Mouse (Mus musculus) ES-Bruce4 (cell line): ENCODE measurements around the gene Slc25a38. TPM values are rescaled to one million over a fixed set of nuclear protein-coding genes. Genes with fewer than 3 reads are reported as not detected.
"Not testable (repeated sequence)": the region's sequence is repeated elsewhere in the genome, so short reads cannot be mapped to it uniquely, and the experiment has no call there.

Experiments
- H3K27ac ChIP-seq: 2 replicates; pipeline ENCODE4 v1.5.1; 2012; ENCODE audit warnings: low read length, inconsistent platforms; ENCODE audit not compliant: insufficient read depth
- H3K27me3 ChIP-seq: 2 replicates; pipeline ENCODE4 v1.6.1; 2012; ENCODE audit warnings: mild to moderate bottlenecking, low read length, inconsistent platforms; ENCODE audit not compliant: control insufficient read depth, poor library complexity, insufficient read depth, severe bottlenecking
- H3K36me3 ChIP-seq: 2 replicates; pipeline ENCODE4 v1.6.1; 2012; ENCODE audit warnings: inconsistent platforms, mild to moderate bottlenecking, low read length, moderate library complexity; ENCODE audit not compliant: control insufficient read depth, poor library complexity, insufficient read depth, severe bottlenecking
- H3K4me1 ChIP-seq: one replicate; pipeline ENCODE4 v1.8.1; 2011; ENCODE audit warnings: low read length; ENCODE audit not compliant: control insufficient read depth, insufficient read depth
- H3K4me3 ChIP-seq: 2 replicates; pipeline ENCODE4 v1.5.1; 2011; ENCODE audit warnings: low read depth, mild to moderate bottlenecking, low read length
- H3K9ac ChIP-seq: 2 replicates; pipeline ENCODE4 v1.6.1; 2012; ENCODE audit warnings: low read depth, mild to moderate bottlenecking, inconsistent platforms; ENCODE audit not compliant: poor library complexity, severe bottlenecking
- H3K9me3 ChIP-seq: replicated peaks from 2 replicates; pipeline ENCODE4 v1.6.1; 2012; ENCODE audit warnings: mild to moderate bottlenecking, low read length, inconsistent platforms; ENCODE audit not compliant: control insufficient read depth, poor library complexity, insufficient read depth, severe bottlenecking
- CTCF ChIP-seq: IDR thresholded peaks from one replicate; pipeline ENCODE4 v1.8.1; 2011; ENCODE audit warnings: low read depth, low read length
- EP300 ChIP-seq: IDR thresholded peaks from 2 replicates; pipeline ENCODE4 v1.6.1; 2011; ENCODE audit warnings: low read depth, low read length; ENCODE audit not compliant: insufficient read depth
- POLR2A ChIP-seq: IDR thresholded peaks from one replicate; pipeline ENCODE4 v1.8.1; 2011; ENCODE audit warnings: low read length; ENCODE audit not compliant: insufficient read depth
- polyA plus RNA-seq: library from polyadenylated mRNA; stranded (reverse); fragments of >200 nt; gene quantifications from 2 replicates; pipeline ENCODE4 v1.2.4, GENCODE M21; 2011; ENCODE audit warnings: low read depth; ENCODE audit not compliant: missing spikeins, insufficient read depth, insufficient read length

The Slc25a38 gene
- polyA plus RNA-seq, 1 experiment = 15.7 TPM

DNA sequence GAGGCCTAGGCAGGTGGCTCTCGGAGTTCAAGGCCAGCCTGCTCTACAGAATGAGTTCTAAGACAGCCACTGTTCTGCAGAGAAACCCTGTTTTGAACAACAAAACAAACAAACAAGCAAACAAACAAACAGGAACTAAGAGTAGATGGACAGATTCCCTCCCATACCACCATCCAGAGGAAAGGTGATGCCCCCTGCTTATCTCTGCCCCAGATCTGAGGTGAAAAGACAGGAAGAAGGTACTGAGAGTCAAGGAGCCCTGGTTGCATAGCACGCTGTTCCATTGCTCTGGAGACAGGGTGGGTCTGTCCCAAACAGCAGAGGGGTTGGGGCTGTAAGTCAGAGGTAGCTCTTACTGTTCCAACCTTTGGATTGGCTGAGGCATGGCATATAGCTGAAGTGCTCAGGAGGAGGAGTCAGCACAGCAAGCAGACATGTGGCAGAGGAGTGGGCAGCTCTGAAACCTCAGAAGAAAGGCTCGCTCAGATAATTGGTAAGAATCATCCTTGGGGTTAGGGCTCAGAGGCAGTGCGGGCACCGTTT, 18.4 kb upstream of the Slc25a38 start, which contains the start of gene Ccr8:
TSS of gene Ccr8 (plus strand) at position 419 of the 543 bp plus-strand sequence.
- no peak within 1 kb of the TSS for H3K27ac ChIP-seq
- no peak within 1 kb of the TSS for H3K9ac ChIP-seq
- no peaks in the 10 kb centered on the region for H3K27me3 ChIP-seq
- H3K4me3 ChIP-seq = no peak within 1 kb of the TSS
- no peaks in the 10 kb centered on the region for H3K36me3 ChIP-seq
- no peak for TF ChIP-seq POLR2A
- TF ChIP-seq EP300 = no peak
- no peak for TF ChIP-seq CTCF
- H3K4me1 ChIP-seq = no peaks in the 10 kb centered on the region
- H3K9me3 ChIP-seq = no peaks in the 10 kb centered on the region; the same call in 1 of the 2 replicates

- TF ChIP-seq EP300 (no peak), CTCF (no peak), POLR2A (no peak)
- Histone ChIP-seq H3K4me1 (no peaks in the 10 kb centered on the region), H3K27ac (no peak overlapping the region), H3K27me3 (no peaks in the 10 kb centered on the region), H3K4me3 (no peak overlapping the region), H3K9ac (no peak overlapping the region), H3K36me3 (no peaks in the 10 kb centered on the region), H3K9me3 (no peaks in the 10 kb centered on the region; the same call in 1 of the 2 replicates)
These were observed 16.5 kb upstream of the Slc25a38 start for GRCm38 (mm10) chr9:120093701-120094100.

DNA sequence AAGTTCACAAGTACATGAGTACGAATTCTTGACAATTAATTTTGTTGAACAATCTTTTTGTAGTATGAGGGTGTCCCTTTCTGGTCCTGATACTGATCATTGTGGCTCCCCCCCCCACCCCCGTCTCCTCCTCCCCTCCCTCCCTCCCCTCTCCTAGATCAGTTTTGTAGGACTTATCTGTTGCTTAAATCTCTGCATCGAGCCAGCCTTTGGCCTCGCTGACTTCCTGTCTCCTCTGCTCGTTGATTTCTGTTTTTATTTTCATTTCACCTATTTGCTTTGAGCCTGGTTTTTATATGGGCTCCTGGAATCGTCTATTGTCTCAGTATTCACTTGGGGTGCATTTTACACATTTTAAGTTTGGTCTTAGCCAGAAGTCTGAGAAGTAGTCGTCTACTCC, 14.3 kb upstream of the Slc25a38 start:
- H3K27ac ChIP-seq = no peak overlapping the region
- H3K9me3 ChIP-seq = no peaks in the 10 kb centered on the region; the same call in 1 of the 2 replicates
- H3K9ac ChIP-seq = no peak overlapping the region
- H3K36me3 ChIP-seq = no peaks in the 10 kb centered on the region
- TF ChIP-seq EP300 = no peak
- no peaks in the 10 kb centered on the region for H3K4me1 ChIP-seq
- H3K4me3 ChIP-seq = no peak overlapping the region
- no peaks in the 10 kb centered on the region for H3K27me3 ChIP-seq

- Histone ChIP-seq H3K27ac (no peak overlapping the region), H3K36me3 (no peaks in the 10 kb centered on the region), H3K9ac (no peak overlapping the region), H3K9me3 (peaks cover 19% of the 10 kb centered on the region), H3K4me1 (no peaks in the 10 kb centered on the region), H3K27me3 (no peaks in the 10 kb centered on the region), H3K4me3 (no peak overlapping the region)
- TF ChIP-seq CTCF = peak; percentile 85
- TF ChIP-seq EP300 = no peak
- TF ChIP-seq POLR2A = no peak
These were observed 11.5 kb upstream of the Slc25a38 start for GRCm38 (mm10) chr9:120098682-120099081.

DNA sequence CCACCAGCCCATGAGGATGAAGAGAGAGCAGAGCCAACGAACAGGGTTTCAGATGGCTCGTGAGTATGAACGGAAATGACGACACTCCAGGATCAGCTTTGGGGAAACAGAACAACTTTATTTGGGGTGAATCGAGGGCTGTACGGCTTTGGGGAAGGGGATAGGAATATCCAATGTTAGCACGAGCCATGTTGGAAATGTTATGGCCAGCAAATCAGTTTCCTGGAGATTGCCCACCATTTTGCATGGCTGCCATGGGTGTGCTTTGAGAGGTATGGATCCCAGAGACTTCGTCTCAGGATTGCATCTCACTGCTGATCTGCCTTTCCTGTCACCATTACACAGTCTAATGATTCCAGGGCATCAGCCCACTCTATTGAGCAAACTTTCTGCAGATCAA, 10.9 kb upstream of the Slc25a38 start:
- no peak overlapping the region for H3K9ac ChIP-seq
- no peaks in the 10 kb centered on the region for H3K27me3 ChIP-seq
- no peak overlapping the region for H3K27ac ChIP-seq
- no peak overlapping the region for H3K4me3 ChIP-seq
- no peaks in the 10 kb centered on the region for H3K4me1 ChIP-seq
- TF ChIP-seq CTCF (no peak), POLR2A (no peak), EP300 (no peak)
- H3K36me3 ChIP-seq = no peaks in the 10 kb centered on the region
- peaks cover 19% of the 10 kb centered on the region for H3K9me3 ChIP-seq

- H3K4me1 ChIP-seq = no peaks in the 10 kb centered on the region
- H3K9me3 ChIP-seq = peaks cover 19% of the 10 kb centered on the region
- TF ChIP-seq CTCF (no peak), EP300 (no peak), POLR2A (no peak)
- H3K36me3 ChIP-seq = no peaks in the 10 kb centered on the region
- H3K4me3 ChIP-seq = no peak overlapping the region
- H3K27ac ChIP-seq = no peak overlapping the region
- no peak overlapping the region for H3K9ac ChIP-seq
- H3K27me3 ChIP-seq = no peaks in the 10 kb centered on the region
These were observed 9.0 kb upstream of the Slc25a38 start for GRCm38 (mm10) chr9:120101165-120101564.

DNA sequence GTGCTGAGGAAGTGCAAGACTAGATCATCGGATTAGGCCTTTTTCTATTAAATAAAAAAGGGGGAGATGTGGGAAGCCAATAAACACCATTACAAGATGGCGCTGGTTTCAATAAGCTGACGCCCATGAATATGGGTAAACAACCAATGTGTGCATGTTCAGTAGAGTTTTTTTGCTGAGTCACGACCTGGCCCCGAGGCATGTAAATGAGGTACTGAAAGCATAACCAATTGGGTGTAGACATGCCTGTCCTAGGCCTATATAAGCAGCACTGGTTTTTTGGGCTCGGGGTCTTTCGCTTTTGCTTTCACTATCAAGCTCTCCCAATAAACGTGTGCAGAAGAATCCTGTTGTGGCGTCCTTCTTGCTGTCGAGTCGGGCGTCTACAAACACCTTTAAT, 1.2 kb upstream of the Slc25a38 start:
- not testable (repeated sequence) for H3K27me3 ChIP-seq, H3K4me1 ChIP-seq, H3K27ac ChIP-seq, H3K9me3 ChIP-seq, H3K9ac ChIP-seq, H3K36me3 ChIP-seq, H3K4me3 ChIP-seq
